Mouse (Mus musculus): Measurements from ENCODE around the gene Mavs.

DNA sequence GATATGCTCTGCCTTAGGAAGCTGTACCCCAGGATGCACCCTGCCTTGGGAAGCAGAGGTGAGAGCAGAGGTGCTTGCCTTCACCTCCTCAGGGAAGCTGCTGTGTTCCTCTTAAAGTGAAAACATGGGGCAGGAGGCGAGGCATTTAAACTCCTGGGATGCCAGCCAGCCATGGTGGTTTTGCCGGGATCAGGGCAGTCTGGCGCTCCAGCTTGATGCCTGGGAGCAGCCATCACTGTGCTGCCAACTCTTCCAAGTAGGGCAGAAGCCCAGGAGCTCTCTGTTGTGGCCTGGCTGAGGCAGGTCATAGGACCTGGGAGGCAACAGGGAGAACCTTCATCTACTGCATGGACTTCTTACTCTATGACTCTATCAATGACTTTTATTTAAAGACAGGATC lies 32.6 kb upstream of the Mavs start:
- TF ChIP-seq POLR2A (IDR thresholded peaks at IDR 0.05; ENCODE audit: borderline replicate concordance, insufficient read depth, low read length) (no peak), CTCF (IDR thresholded peaks at IDR 0.05; ENCODE audit: borderline replicate concordance, insufficient read depth, low read depth, low read length) (no peak)

Data from cerebellum, adult 2 months (tissue).